Mouse (Mus musculus) G1E (cell line): ENCODE measurements around the gene Gnai3. TPM values are rescaled to one million over a fixed set of nuclear protein-coding genes. Genes with fewer than 3 reads are reported as not detected.

Source experiments
- ATAC-seq: 2 replicates; pipeline ENCODE4 v1.8.0; 2016; ENCODE audit warnings: mild to moderate bottlenecking; ENCODE audit not compliant: insufficient number of reproducible peaks, poor library complexity, low FRiP score, severe bottlenecking; ENCODE audit errors: extremely low read depth
- DNase-seq: peaks from one replicate; pipeline ENCODE4 v3.0.0; 2012; ENCODE audit warnings: low spot score
- H3K27me3 ChIP-seq: 2 replicates; pipeline ENCODE4 v1.6.1; 2012; ENCODE audit warnings: mild to moderate bottlenecking, low read length, inconsistent platforms; ENCODE audit not compliant: insufficient read depth
- H3K36me3 ChIP-seq: replicated peaks from 2 replicates; pipeline ENCODE3; 2012; ENCODE audit warnings: mild to moderate bottlenecking, inconsistent platforms
- H3K4me1 ChIP-seq: 2 replicates; pipeline ENCODE4 v1.6.1; 2012; ENCODE audit warnings: low read depth, low read length, inconsistent platforms, mixed read lengths; ENCODE audit not compliant: insufficient read depth
- H3K4me3 ChIP-seq: 2 replicates; pipeline ENCODE4 v1.5.1; 2012; ENCODE audit warnings: low read depth, mild to moderate bottlenecking, inconsistent platforms, low read length, moderate library complexity, mixed read lengths
- H3K9me3 ChIP-seq: replicated peaks from 2 replicates; pipeline ENCODE4 v1.6.1; 2012; ENCODE audit warnings: inconsistent platforms
- CTCF ChIP-seq: IDR thresholded peaks from 2 replicates; pipeline ENCODE4 v1.5.1; 2012; ENCODE audit warnings: low read depth, low read length, inconsistent platforms, mixed read lengths
- GATA1 ChIP-seq: IDR thresholded peaks from 2 replicates; pipeline ENCODE4 v1.6.1; 2012; ENCODE audit warnings: borderline replicate concordance, low read length, inconsistent platforms, mixed read lengths
- GATA2 ChIP-seq: IDR thresholded peaks from 2 replicates; pipeline ENCODE4 v1.6.1; 2012; ENCODE audit warnings: low read depth, low read length, inconsistent platforms, borderline replicate concordance
- POLR2AphosphoS5 ChIP-seq: IDR thresholded peaks from 2 replicates; pipeline ENCODE4 v1.6.1; 2012; ENCODE audit warnings: low read depth, low read length, inconsistent platforms; ENCODE audit not compliant: insufficient replicate concordance
- TAL1 ChIP-seq: conservative IDR thresholded peaks from 2 replicates; pipeline ENCODE4 v1.6.1; 2012; ENCODE audit warnings: low read depth, low read length, inconsistent platforms, mixed read lengths
- polyA plus RNA-seq: library from polyadenylated mRNA; stranded (reverse); fragments of >175 nt; gene quantifications from 2 replicates; pipeline ENCODE4 v1.2.3, GENCODE M21; 2012
- total RNA-seq, 2 experiments: library from RNA; stranded (forward) in 1 of 2; stranded (reverse) in 1 of 2; fragments of 200-1000 nt in 1 of 2; fragments of >200 nt in 1 of 2; fragmentation: Nextera tagmentation in 1 of 2; gene quantifications; 2 replicates each; pipeline ENCODE4 v1.2.3; 2014 to 2017

Gnai3 gene
- total and polyA plus RNA-seq, 3 experiments: 37.9 to 481 (median 274) TPM

GRCm38 (mm10) chr3:108128520-108128919, 17.4 kb downstream of the Gnai3 start:
- peaks cover 65% of the 10 kb centered on the region for H3K36me3 ChIP-seq
- ATAC-seq: no peak

GRCm38 (mm10) chr3:108126327-108126726, 19.6 kb downstream of the Gnai3 start:
- no peak overlapping the region for H3K4me3 ChIP-seq
- ATAC-seq (no peak), DNase-seq (no peak)
- TF ChIP-seq TAL1 (no peak), GATA1 (no peak), POLR2AphosphoS5 (no peak)
- no peaks in the 10 kb centered on the region for H3K27me3 ChIP-seq
- peaks cover 62% of the 10 kb centered on the region for H3K4me1 ChIP-seq
- no peaks in the 10 kb centered on the region for H3K9me3 ChIP-seq
- peaks cover 70% of the 10 kb centered on the region for H3K36me3 ChIP-seq

More at GRCm38 (mm10) chr3:108128520-108128919, 17.4 kb downstream of the Gnai3 start:
- no peak for DNase-seq
- H3K4me3 ChIP-seq: no peak overlapping the region; the same call in 1 of the 2 replicates
- TF ChIP-seq GATA1 (no peak), POLR2AphosphoS5 (no peak), GATA2 (no peak), CTCF (no peak), TAL1 (no peak)
- no peaks in the 10 kb centered on the region for H3K9me3 ChIP-seq
- no peaks in the 10 kb centered on the region for H3K27me3 ChIP-seq
- peaks cover 83% of the 10 kb centered on the region for H3K4me1 ChIP-seq

DNA sequence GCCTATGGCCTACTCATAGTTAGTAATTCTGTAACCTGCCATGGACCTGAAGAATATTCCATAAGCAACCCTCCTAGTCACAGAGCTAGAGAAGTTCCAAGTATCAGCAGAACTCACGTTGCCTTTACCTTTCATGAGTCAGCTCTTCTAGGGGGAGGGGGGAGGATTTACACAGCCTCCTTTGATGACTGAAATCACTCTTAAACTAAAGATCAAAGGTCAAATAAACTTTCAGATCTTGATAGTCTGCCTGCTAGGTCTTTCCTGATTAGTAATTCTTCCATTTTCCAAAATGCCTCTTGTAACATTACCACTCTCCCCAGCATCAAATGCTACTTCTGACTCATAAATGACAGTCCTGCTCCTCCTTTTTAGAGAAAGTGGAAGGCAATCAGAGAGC, 21.8 kb downstream of the Gnai3 start:
- no peak for TF ChIP-seq CTCF
- TF ChIP-seq GATA1: no peak
- TF ChIP-seq GATA2: no peak
- no peak for TF ChIP-seq TAL1
- no peak for TF ChIP-seq POLR2AphosphoS5
- ATAC-seq (no peak), DNase-seq (no peak)
- H3K27me3 ChIP-seq: no peaks in the 10 kb centered on the region
- no peak overlapping the region for H3K4me3 ChIP-seq
- H3K4me1 ChIP-seq: peaks cover 44% of the 10 kb centered on the region
- H3K9me3 ChIP-seq: no peaks in the 10 kb centered on the region
- peaks cover 76% of the 10 kb centered on the region for H3K36me3 ChIP-seq

- Histone ChIP-seq H3K4me1 (peaks cover 39% of the 10 kb centered on the region), H3K27me3 (no peaks in the 10 kb centered on the region), H3K9me3 (no peaks in the 10 kb centered on the region), H3K36me3 (peaks cover 77% of the 10 kb centered on the region), H3K4me3 (no peak overlapping the region)
- no peak for TF ChIP-seq TAL1
- no peak for TF ChIP-seq CTCF
- TF ChIP-seq POLR2AphosphoS5: no peak
- TF ChIP-seq GATA2: no peak
- TF ChIP-seq GATA1: no peak
- ATAC-seq (no peak), DNase-seq (no peak)
These were observed 22.7 kb downstream of the Gnai3 start for GRCm38 (mm10) chr3:108123242-108123641.

- no peak for DNase-seq
- TF ChIP-seq TAL1 (no peak), POLR2AphosphoS5 (no peak), CTCF (no peak), GATA1 (no peak), GATA2 (no peak)
- Histone ChIP-seq H3K4me1 (peaks cover 26% of the 10 kb centered on the region), H3K27me3 (no peaks in the 10 kb centered on the region), H3K9me3 (no peaks in the 10 kb centered on the region), H3K4me3 (no peak overlapping the region), H3K36me3 (peaks cover 85% of the 10 kb centered on the region)
- ATAC-seq: no peak
These were observed 24.8 kb downstream of the Gnai3 start for GRCm38 (mm10) chr3:108121101-108121500.

GRCm38 (mm10) chr3:108117465-108117864, 28.5 kb downstream of the Gnai3 start:
- Histone ChIP-seq H3K9me3 (no peaks in the 10 kb centered on the region), H3K27me3 (no peaks in the 10 kb centered on the region), H3K4me1 (peaks cover 10% of the 10 kb centered on the region), H3K4me3 (no peak overlapping the region), H3K36me3 (peaks cover 89% of the 10 kb centered on the region)
- DNase-seq: no peak
- TF ChIP-seq GATA1 (no peak), GATA2 (no peak), TAL1 (no peak), CTCF (no peak), POLR2AphosphoS5 (no peak)
- ATAC-seq: no peak

DNA sequence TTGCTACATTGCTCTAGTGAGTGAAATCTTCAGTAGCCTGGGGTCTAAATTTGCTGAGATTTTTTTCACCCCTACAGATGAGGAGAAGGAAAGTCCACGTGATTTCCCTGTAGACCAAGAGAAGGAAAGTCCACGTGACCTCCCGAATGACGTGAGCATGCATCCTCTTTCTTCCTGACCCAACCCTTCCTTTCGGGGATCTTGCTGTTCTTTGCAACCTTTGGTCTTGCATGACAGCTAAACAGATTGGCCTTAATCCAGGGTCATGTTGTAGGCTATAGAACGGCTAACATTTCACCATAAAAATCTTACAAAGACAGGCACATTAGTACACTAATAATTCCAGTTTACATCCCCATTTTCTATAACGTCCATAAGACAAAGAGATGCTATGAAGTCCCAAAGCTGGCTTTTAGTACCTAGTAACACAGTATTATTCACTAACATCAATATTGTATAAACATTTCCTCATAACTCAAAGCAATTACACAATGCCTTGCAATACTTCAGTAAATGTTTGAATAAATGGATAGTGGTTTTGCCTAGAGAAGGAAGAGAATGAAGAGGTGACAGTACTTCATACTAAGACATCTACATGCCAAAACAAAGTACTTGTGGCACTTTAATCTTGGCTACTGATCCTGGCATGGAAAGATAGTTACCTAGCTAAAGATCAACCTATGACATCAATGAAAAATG, 32.2 kb downstream of the Gnai3 start:
- Histone ChIP-seq H3K4me3 (no peak overlapping the region), H3K4me1 (peaks cover 13% of the 10 kb centered on the region), H3K9me3 (no peaks in the 10 kb centered on the region), H3K27me3 (no peaks in the 10 kb centered on the region), H3K36me3 (peaks cover 93% of the 10 kb centered on the region)
- ATAC-seq: no peak
- DNase-seq: no peak
- no peak for TF ChIP-seq TAL1
- no peak for TF ChIP-seq GATA2
- no peak for TF ChIP-seq GATA1
- TF ChIP-seq CTCF: no peak
- TF ChIP-seq POLR2AphosphoS5: no peak
